Mouse (Mus musculus): ENCODE data around the gene Pabpc1l.
"Not testable (repeated sequence)": the region's sequence is repeated elsewhere in the genome, so short reads cannot be mapped to it uniquely, and the experiment has no call there.

Gene Pabpc1l

DNA sequence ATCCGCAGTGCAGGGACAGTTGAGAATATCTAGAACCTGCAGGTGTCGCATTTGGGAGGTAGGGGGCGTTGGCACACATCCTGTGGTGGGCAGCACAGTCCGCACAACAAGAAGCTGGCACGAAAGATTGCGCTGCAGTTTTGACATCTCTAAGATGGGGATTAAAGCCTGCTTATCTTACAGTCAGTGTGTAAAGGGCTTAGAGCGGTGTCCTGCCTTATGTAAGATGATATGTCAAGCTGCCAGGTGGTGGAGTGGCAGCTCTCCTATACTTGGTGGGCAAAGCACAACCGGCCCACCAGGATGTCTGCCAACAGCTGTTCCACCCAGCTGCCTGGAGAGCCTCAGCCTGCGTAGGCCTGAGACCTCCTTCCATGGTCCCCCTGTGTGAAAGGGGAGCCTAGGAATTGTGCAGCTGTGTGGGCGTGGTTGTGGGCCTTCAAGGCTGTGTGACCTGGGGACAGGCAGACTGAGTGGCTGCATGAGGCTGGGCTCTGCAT lies 11.3 kb downstream of the Pabpc1l start:
- in situ Hi-C loops (cut with MseI, MboI) = no loop called here

DNA sequence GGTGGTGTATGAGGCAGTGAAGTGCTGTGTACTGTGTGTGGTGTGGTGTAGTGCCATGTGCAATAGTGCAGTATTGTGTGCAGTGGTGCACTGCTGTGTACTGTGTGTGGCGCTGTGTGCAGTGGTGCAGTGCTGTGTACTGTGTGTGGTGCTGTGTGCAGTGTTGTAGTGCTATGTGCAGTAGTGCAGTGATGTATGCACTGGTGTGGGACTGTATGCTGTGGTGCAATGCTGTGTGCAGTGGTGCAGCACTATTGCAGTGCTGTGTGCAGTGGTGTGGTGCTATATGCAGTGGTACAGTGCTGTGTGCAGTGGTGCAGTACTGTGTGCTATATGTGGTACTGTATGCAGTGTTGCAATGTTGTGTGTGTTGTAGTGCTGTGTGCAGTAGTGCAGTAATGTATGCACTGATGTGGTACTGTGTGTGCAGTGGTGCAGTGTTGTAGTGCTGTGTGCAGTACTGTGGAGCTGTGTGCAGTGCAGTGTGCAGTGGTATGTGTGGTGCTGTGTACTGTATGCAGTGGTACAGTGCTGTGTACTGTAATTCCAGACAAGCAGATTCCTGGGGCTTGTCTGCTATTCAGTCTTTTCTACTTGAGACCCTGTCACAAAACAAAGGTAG lies 13.3 kb downstream of the Pabpc1l start:
- in situ Hi-C loops (cut with MseI, MboI) = no loop called here

DNA sequence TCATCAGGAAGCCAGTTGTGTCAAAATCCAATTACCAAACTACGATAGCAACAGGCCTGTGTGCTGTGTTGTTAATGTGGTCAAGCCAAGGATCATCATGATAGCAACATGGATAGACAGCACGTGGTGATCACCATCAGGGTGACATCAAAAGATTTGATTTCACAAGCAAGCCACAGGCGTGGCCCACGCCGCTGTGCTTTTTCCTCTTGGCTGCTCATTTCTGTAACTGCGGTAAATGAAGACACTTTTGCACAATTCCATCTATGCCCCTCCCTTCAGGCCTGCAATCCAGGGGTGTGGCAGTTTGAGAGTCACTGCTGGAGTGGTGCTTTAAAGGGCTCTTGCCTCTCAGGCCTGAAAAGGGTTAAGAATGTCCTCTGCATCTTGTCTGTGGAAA lies 15.7 kb downstream of the Pabpc1l start:
- in situ Hi-C loops (cut with MseI, MboI) = no loop called here

GRCm38 (mm10) chr2:164041523-164041922 lies 16.3 kb downstream of the Pabpc1l start:
- in situ Hi-C loops (cut with MseI, MboI) = no loop called here

DNA sequence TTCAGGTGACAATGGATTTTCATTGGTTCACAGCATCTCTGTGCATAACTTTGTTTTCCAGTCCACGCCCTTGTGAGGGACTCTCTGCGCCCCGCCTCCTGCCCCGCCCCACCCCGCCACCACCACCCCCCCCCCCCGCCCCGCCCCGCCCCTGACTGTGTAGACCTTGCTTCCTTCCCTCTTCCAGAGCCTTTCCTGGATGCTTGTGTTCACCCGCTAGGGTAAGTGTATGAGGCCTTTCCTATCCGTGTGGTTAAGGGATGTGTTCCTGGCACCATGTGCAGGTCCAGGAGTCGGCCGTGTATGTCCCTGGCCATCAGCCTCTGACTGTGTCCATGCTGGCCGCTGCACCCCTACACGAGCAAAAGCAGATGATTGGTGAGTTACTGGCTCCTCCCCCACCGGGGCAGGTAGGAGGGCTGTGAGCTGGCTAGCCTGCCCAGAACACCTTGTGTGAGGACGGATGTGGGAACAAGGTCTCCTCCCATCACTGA lies 22.0 kb downstream of the Pabpc1l start:
- in situ Hi-C loops (cut with MseI, MboI) = no loop called here

- in situ Hi-C loops (cut with MseI, MboI) = no loop called here
Observed at GRCm38 (mm10) chr2:164053767-164054166, 28.5 kb downstream of the Pabpc1l start.

- in situ Hi-C loops (cut with MseI, MboI) = no loop called here
Observed at GRCm38 (mm10) chr2:164054671-164055070, 29.4 kb downstream of the Pabpc1l start.

DNA sequence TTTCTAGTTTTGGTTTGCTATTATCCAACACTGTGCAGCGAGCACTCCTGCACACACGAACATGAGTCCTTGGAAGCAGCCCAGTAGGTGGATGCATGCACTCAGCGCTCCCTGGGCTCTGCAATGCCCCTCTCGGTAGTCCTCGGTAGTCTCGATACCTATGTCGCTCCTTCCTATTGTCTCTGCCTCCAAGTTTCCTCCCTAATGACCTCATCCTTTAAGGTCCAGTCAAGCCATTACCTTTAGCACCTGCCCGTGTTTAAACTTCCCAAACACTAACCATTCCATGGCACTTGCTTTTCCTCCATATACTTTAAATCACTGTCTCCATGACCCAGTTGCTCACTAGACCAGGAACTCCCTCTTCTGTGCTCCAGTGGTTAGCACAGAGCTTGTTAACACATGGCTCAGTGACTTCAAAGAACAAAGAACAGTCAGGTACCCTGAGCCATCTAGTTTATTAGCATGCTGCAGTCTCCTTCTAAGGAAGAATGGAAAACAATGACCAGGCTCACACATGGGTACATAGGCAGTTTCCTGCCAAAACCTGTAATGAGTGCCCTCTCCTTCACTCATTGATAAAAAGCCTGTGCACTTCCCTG lies 34.5 kb downstream of the Pabpc1l start:
- in situ Hi-C loops (cut with MseI, MboI) = no loop called here

DNA sequence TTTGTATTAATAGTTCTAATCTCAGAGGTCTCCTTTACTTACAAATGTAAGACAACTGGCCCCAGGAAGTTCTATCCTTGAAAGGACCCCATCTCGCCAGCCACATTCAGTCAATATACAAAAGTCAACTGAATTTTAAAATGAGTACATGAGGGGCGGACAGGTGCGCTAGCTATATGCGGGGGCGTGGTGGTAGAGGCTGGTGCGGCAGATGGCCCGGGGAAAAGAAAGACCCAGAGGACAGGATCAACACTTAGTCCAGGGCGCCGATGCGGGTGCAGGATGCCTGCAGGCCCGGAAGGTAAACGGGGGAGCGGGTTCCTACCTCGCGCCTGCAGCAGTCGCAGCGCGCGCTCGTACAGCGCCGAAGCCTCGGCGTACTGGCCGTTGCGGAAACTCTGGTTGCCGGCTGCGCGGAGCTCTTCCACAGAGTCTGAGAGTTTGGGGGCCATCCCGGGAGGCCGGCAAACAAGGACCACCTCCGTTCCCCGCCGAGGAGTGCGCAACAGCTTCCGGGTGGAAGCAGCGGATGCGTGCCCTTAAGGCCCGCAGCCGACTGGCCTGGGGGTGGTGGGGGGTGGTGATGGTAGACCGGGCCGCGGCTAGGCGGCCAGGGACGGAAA lies 45.0 kb downstream of the Pabpc1l start, which contains the start of gene Stk4:
Gene Stk4, plus strand, starts transcription at position 181 of the 623 bp plus-strand sequence.
- in situ Hi-C loops (cut with MseI, MboI) = no loop called here

GRCm38 (mm10) chr2:164070765-164071436 lies 45.7 kb downstream of the Pabpc1l start, which contains the start of gene Tomm34:
Tomm34 (minus strand) TSS chr2:164071169.
- in situ Hi-C loops (cut with MseI, MboI) = no loop called here

- in situ Hi-C loops (cut with MseI, MboI) = not testable (repeated sequence)
Observed at GRCm38 (mm10) chr2:164071437-164071820, 46.2 kb downstream of the Pabpc1l start.

DNA sequence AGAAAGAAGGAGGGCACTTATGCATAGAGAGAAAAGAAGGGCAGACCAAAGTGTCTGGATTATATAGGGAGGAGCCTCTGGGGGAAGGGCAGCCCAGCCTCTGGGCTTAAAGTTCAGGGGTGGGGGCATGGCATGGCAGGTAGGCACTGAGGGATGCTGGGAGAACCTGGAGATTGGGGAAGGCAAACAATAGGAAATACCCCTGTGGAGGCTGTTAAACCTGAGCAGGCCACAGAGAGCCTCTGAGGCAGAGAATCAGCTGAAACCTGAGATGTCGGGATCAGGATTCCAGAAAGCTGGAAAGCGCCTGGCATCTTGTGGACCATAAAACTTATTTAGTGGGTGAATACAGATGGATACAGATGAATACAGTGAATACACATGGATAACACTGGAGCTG lies 46.9 kb downstream of the Pabpc1l start:
- in situ Hi-C loops (cut with MseI, MboI) = no loop called here

DNA sequence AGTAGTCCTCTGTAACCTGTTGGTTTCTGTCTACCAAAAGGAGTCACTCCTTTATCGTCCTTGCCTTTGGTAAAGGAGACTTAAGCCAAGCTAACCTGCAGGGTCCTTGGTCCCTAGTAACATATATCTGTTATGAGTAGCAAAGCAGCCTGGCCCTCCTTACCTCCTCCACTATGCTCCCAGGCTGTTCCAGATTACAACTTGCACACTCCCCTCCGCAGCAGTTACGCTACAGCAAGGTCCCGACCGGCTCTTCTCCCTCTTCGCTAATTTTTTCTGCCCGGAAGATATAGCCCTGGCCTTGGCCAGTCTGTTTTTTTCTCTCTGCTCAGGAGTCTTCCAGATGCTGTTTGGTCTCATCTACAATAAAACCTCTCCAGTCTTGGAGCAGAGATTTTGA lies 47.9 kb downstream of the Pabpc1l start:
- in situ Hi-C loops (cut with MseI, MboI) = no loop called here

- in situ Hi-C loops (cut with MseI, MboI) = no loop called here
Observed at GRCm38 (mm10) chr2:164073918-164074578, 48.8 kb downstream of the Pabpc1l start.

- in situ Hi-C loops (cut with MseI, MboI) = no loop called here
Observed at GRCm38 (mm10) chr2:164075088-164075487, 49.8 kb downstream of the Pabpc1l start.

GRCm38 (mm10) chr2:164076874-164077425 lies 51.7 kb downstream of the Pabpc1l start:
- in situ Hi-C loops (cut with MseI, MboI) = no loop called here

DNA sequence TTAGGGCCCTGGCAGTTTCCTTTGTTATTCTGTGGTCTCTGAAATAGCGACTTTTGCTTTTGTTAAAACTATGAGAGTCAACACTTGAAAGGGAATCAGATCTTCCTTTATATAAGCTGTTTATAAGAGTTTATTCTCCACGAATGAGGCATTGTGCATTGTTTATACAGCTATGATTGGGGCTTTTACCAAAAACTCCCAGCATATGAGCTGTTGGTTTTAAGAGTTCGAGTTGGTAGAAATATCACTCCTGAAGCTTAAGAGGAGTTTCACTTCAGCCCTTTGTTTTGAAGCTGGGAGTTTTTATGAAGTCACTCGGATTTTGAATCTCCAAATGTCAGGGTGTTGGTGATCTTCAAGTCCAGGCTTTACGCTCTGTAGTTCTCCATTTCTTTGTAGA lies 52.6 kb downstream of the Pabpc1l start:
- in situ Hi-C loops (cut with MseI, MboI) = no loop called here

DNA sequence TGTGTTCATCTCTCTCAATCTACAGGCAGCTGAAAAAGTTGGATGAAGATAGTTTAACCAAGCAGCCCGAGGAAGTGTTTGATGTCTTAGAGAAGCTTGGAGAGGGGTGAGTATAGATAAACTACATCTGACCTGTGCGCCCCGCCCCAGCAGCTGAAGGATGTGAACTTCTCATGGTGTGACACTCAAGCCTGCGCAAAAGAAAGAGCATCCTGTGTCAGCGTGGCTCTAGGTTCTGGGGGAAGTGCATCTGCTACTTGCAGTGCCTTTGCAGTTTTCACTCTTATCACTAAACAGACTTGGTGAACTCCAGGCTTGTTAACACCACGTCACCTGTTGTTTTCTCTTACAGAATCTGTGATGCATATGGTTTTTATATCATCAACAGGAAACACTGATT lies 54.2 kb downstream of the Pabpc1l start:
- in situ Hi-C loops (cut with MseI, MboI) = no loop called here

- in situ Hi-C loops (cut with MseI, MboI) = no loop called here
Observed at GRCm38 (mm10) chr2:164081577-164081976, 56.3 kb downstream of the Pabpc1l start.

DNA sequence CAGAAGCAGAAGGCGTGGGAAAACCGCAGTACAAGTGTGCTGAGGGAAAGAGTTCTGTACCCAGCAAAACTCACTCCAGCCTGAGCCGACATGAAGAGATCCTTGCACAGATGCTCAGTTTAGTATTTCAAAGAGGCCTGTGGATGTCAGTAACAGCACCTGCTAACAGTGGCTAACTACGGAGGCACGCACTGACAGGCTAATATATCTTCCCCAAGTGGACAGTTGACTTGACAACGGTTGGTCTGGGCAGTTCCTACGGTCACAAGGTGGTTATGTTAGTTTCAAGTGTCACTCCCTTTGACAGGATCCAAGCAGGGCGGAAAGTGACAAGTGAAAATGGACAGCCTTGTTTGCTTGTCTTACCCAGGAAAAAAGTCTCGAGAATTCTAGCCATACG lies 56.9 kb downstream of the Pabpc1l start:
- in situ Hi-C loops (cut with MseI, MboI) = no loop called here

DNA sequence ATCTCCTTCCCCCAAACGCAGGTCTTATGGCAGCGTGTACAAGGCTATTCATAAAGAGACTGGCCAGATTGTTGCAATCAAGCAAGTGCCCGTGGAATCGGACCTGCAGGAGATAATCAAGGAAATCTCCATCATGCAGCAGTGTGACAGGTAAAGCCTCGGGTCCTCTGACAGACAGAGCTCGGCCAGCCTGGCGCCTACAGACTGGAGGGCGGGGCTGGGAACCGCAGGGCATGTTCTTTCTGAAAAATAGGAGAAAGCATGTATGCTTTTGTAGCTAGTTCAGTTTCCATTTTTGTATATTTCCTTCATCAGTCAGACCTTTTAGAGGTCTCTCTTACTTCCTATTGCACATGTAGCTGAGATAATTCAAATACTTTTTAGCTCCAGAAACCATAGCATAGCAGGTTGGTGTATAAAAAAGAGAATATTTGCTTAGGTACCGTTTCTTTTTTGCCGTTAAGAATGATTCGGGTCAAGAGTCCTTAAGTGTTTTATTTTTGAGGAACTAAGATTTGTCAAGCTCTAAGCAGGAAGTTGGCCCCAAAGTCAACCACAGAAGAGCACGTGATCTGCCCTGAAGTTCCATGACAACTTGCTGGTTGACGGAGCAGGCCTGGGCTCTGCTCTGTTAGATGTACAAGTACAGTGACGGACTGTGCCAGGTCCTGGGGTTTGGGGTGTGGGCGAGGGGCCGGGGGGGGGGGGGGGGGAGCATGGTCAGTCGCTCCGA lies 58.5 kb downstream of the Pabpc1l start:
- in situ Hi-C loops (cut with MseI, MboI) = no loop called here

Measured in mouse trophoblast stem cell (cell line).